Mouse (Mus musculus) hindbrain, embryonic 13.5 days (tissue): ENCODE results near the gene Pde6g. TPM values are rescaled to one million over a fixed set of nuclear protein-coding genes. Genes with fewer than 3 reads are reported as not detected.

Experiments used
- ATAC-seq: fragments of 200-750 bp; cut with Nextera tagmentation; 2 replicates; pipeline ENCODE4 v1.8.0; 2017; ENCODE audit warnings: moderate TSS enrichment; ENCODE audit not compliant: low FRiP score
- H3K27ac ChIP-seq: fragments of 300-500 bp; sonication (generic); 2 replicates; pipeline ENCODE4 v1.5.1; 2015; ENCODE audit warnings: inconsistent platforms, mild to moderate bottlenecking, moderate library complexity
- H3K27me3 ChIP-seq: fragments of 300-500 bp; sonication (generic); 2 replicates; pipeline ENCODE4 v1.6.1; 2015; ENCODE audit warnings: mild to moderate bottlenecking, inconsistent platforms
- H3K36me3 ChIP-seq: fragments of 300-500 bp; sonication (generic); 2 replicates; pipeline ENCODE4 v1.6.1; 2015; ENCODE audit warnings: mild to moderate bottlenecking, inconsistent platforms
- H3K4me1 ChIP-seq: fragments of 300-500 bp; sonication (generic); replicated peaks from 2 replicates; pipeline ENCODE4 v1.6.1; 2015; ENCODE audit warnings: inconsistent platforms
- H3K4me2 ChIP-seq: fragments of 300-500 bp; sonication (generic); 2 replicates; pipeline ENCODE4 v1.6.1; 2015; ENCODE audit warnings: inconsistent platforms, mild to moderate bottlenecking, moderate library complexity
- H3K4me3 ChIP-seq: fragments of 300-500 bp; sonication (generic); 2 replicates; pipeline ENCODE4 v1.5.1; 2015; ENCODE audit warnings: mild to moderate bottlenecking, inconsistent platforms
- H3K9ac ChIP-seq: fragments of 300-500 bp; sonication (generic); 2 replicates; pipeline ENCODE4 v1.6.1; 2015; ENCODE audit warnings: mild to moderate bottlenecking, inconsistent platforms
- H3K9me3 ChIP-seq: fragments of 300-500 bp; sonication (generic); 2 replicates; pipeline ENCODE4 v1.6.1; 2016; ENCODE audit warnings: inconsistent platforms
- WGBS: fragments of 180-500 bp; shearing (Covaris S2); methylation state at CpG from one replicate; pipeline ENCODE4 v1.1.7; 2015; 5-methylcytosine and 5-hydroxymethylcytosine counted together
- polyA plus RNA-seq: library from polyadenylated mRNA; unstranded; fragments of >200 nt; fragmentation: Nextera tagmentation; extraction: Ambion mirVana; gene quantifications from 2 replicates; pipeline ENCODE4 v1.2.1, GENCODE M21; 2015

The Pde6g gene
- 0.36 and 0.44 TPM in 2 replicates for polyA plus RNA-seq

- WGBS, result 87% methylated on average over 4 of the region's 4 CpGs
- Histone ChIP-seq H3K4me2 (no peak within 1 kb of the TSS), H3K36me3 (peaks cover 3% of the 10 kb centered on the region; the same call in 1 of the 2 replicates), H3K9ac (no peak within 1 kb of the TSS; the same call in 1 of the 2 replicates), H3K27ac (no peak within 1 kb of the TSS), H3K9me3 (no peaks in the 10 kb centered on the region), H3K4me1 (peaks cover 10% of the 10 kb centered on the region), H3K4me3 (no peak within 1 kb of the TSS), H3K27me3 (no peaks in the 10 kb centered on the region)
- no peak for ATAC-seq
Observed at GRCm38 (mm10) chr11:120453306-120453705, at the start of gene Pde6g. Pde6g (minus strand) TSS chr11:120453500.

- Histone ChIP-seq H3K4me3 (no peak overlapping the region), H3K4me2 (no peak overlapping the region), H3K9ac (no peak overlapping the region), H3K4me1 (no peaks in the 10 kb centered on the region), H3K27ac (no peak overlapping the region), H3K27me3 (0 out of 2 replicates have a peak, but pooled peaks cover 2% of the 10 kb centered on the region), H3K9me3 (no peaks in the 10 kb centered on the region), H3K36me3 (peaks cover 28% of the 10 kb centered on the region)
- 90% methylated on average over 4 of the region's 4 CpGs for WGBS
- no peak for ATAC-seq
Observed at GRCm38 (mm10) chr11:120501701-120502100, 48.4 kb upstream of the Pde6g start.

- WGBS, result 74% methylated on average over 6 of the region's 6 CpGs
- H3K4me2 ChIP-seq, result no peak overlapping the region
Observed at GRCm38 (mm10) chr11:120501018-120501417, 47.7 kb upstream of the Pde6g start.

GRCm38 (mm10) chr11:120500357-120500756 is 47.1 kb upstream of the Pde6g start:
- no peaks in the 10 kb centered on the region for H3K27me3 ChIP-seq
- no peak overlapping the region for H3K4me2 ChIP-seq
- 31% methylated on average over 3 of the region's 3 CpGs for WGBS
- peaks cover 42% of the 10 kb centered on the region for H3K36me3 ChIP-seq
- H3K4me3 ChIP-seq, result no peak overlapping the region
- ATAC-seq, result no peak
- H3K4me1 ChIP-seq, result no peaks in the 10 kb centered on the region
- H3K9ac ChIP-seq, result no peak overlapping the region
- H3K9me3 ChIP-seq, result no peaks in the 10 kb centered on the region
- no peak overlapping the region for H3K27ac ChIP-seq

More at GRCm38 (mm10) chr11:120501018-120501417, 47.7 kb upstream of the Pde6g start:
- peaks cover 35% of the 10 kb centered on the region for H3K36me3 ChIP-seq
- no peak overlapping the region for H3K4me3 ChIP-seq
- H3K27ac ChIP-seq, result no peak overlapping the region
- H3K9me3 ChIP-seq, result no peaks in the 10 kb centered on the region
- H3K4me1 ChIP-seq, result no peaks in the 10 kb centered on the region
- ATAC-seq, result no peak
- no peaks in the 10 kb centered on the region for H3K27me3 ChIP-seq
- no peak overlapping the region for H3K9ac ChIP-seq

DNA sequence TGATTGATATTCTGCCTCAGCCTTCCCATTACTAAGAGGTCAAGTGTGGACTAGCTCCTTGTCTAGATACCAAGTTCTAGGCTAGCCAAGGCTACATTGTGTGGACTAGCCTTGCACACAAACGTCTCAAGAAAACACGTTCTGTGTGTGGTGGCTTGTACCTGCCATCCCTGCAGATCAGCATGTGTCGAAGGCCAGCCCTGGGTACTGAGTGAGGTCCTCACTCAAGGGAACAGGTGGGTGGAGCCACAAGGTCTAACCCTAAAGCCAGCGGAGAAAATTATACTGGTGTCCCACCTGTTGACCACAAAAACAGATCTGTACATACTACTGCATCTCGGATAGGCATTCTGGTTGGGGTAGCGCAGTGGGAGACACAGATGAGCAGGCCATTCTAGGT is 46.6 kb upstream of the Pde6g start:
- Histone ChIP-seq H3K4me3 (no peak overlapping the region), H3K4me1 (no peaks in the 10 kb centered on the region), H3K4me2 (no peak overlapping the region), H3K36me3 (peaks cover 46% of the 10 kb centered on the region), H3K27ac (no peak overlapping the region), H3K9ac (no peak overlapping the region), H3K9me3 (no peaks in the 10 kb centered on the region), H3K27me3 (no peaks in the 10 kb centered on the region)
- no peak for ATAC-seq
- 81% methylated on average over 6 of the region's 6 CpGs for WGBS

DNA sequence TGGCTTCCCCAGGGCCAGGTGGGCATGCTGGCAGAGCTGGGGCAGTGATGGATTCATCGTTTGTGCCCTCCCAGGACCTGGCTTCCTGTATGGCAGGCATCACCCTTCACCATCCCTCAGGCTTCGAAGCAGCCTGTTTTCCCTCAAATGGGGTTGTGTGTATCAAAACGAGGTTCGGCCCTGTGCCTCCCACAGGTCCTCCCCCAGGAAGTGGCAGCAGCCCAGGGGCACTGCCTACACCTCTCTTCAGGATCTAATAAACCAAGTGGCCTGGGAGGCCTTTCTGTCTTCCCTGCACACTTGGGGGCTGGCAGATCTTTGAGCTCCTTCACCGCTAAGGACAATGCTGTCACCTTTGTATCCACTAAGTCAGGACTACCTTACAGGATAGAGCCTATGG is 45.6 kb upstream of the Pde6g start:
- no peak overlapping the region for H3K27ac ChIP-seq
- H3K27me3 ChIP-seq, result no peaks in the 10 kb centered on the region
- no peak overlapping the region for H3K4me3 ChIP-seq
- H3K4me1 ChIP-seq, result peaks cover 4% of the 10 kb centered on the region
- H3K36me3 ChIP-seq, result peaks cover 56% of the 10 kb centered on the region
- no peaks in the 10 kb centered on the region for H3K9me3 ChIP-seq
- WGBS, result 84% methylated on average over 5 of the region's 5 CpGs
- ATAC-seq, result no peak
- H3K9ac ChIP-seq, result no peak overlapping the region
- H3K4me2 ChIP-seq, result no peak overlapping the region

GRCm38 (mm10) chr11:120498226-120498625 is 44.9 kb upstream of the Pde6g start:
- H3K4me2 ChIP-seq, result no peak overlapping the region
- peaks cover 56% of the 10 kb centered on the region for H3K36me3 ChIP-seq
- H3K4me3 ChIP-seq, result no peak overlapping the region
- H3K4me1 ChIP-seq, result peaks cover 11% of the 10 kb centered on the region
- H3K27me3 ChIP-seq, result no peaks in the 10 kb centered on the region
- 97% methylated on average over 12 of the region's 12 CpGs for WGBS
- no peaks in the 10 kb centered on the region for H3K9me3 ChIP-seq
- no peak overlapping the region for H3K27ac ChIP-seq
- 0 out of 2 replicates have a peak overlapping the region, but pooled peaks have one; percentile 13 for H3K9ac ChIP-seq
- ATAC-seq, result no peak

- Histone ChIP-seq H3K9me3 (no peaks in the 10 kb centered on the region), H3K36me3 (peaks cover 56% of the 10 kb centered on the region), H3K27me3 (no peaks in the 10 kb centered on the region), H3K4me1 (peaks cover 19% of the 10 kb centered on the region), H3K4me3 (no peak overlapping the region), H3K4me2 (no peak overlapping the region), H3K27ac (no peak overlapping the region), H3K9ac (no peak overlapping the region)
- no peak for ATAC-seq
- WGBS, result 97% methylated on average over 3 of the region's 3 CpGs
Observed at GRCm38 (mm10) chr11:120497436-120497835, 44.1 kb upstream of the Pde6g start.

GRCm38 (mm10) chr11:120493911-120494310 is 40.6 kb upstream of the Pde6g start:
- H3K4me1 ChIP-seq, result peaks cover 43% of the 10 kb centered on the region
- peaks cover 55% of the 10 kb centered on the region for H3K36me3 ChIP-seq
- WGBS, result 90% methylated on average over 3 of the region's 3 CpGs
- H3K27me3 ChIP-seq, result no peaks in the 10 kb centered on the region
- peak overlapping the region; percentile 97 for H3K4me2 ChIP-seq
- H3K9ac ChIP-seq, result peak overlapping the region; percentile 94
- no peak overlapping the region for H3K27ac ChIP-seq
- no peaks in the 10 kb centered on the region for H3K9me3 ChIP-seq
- no peak for ATAC-seq
- H3K4me3 ChIP-seq, result peak overlapping the region; percentile 93; the same call in 1 of the 2 replicates

DNA sequence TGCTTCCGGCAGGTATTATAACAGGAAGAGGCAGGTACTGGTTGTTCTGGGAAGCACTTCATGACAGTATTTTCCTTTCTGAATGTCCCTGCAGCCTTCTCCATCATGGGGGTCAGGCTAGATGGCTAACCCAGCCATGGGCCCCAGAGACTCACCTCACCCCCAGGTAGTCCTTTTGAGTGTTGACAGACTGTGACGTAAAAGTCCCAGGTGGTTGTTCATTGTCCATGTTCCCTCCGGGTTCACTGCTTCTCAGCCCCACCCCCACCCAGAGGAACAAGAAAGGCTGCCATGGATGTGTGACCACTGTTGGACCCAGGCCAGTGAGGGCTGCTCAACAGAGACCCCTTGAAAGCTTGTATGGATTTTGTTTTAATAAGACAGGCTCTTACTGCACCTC is 40.1 kb upstream of the Pde6g start:
- no peaks in the 10 kb centered on the region for H3K9me3 ChIP-seq
- 56% methylated on average over 3 of the region's 3 CpGs for WGBS
- no peak for ATAC-seq

GRCm38 (mm10) chr11:120492878-120493203 is 39.5 kb upstream of the Pde6g start:
- no peaks in the 10 kb centered on the region for H3K27me3 ChIP-seq
- H3K4me1 ChIP-seq, result peaks cover 43% of the 10 kb centered on the region
- ATAC-seq, result no peak
- H3K27ac ChIP-seq, result peak overlapping the region; percentile 89
- peaks cover 55% of the 10 kb centered on the region for H3K36me3 ChIP-seq
- H3K4me3 ChIP-seq, result peak overlapping the region; percentile 93
- no peaks in the 10 kb centered on the region for H3K9me3 ChIP-seq
- peak overlapping the region; percentile 94 for H3K9ac ChIP-seq
- WGBS, result 26% methylated on average over 3 of the region's 3 CpGs
- H3K4me2 ChIP-seq, result peak overlapping the region; percentile 97

More for the DNA sequence above, 40.1 kb upstream of the Pde6g start:
- Histone ChIP-seq H3K9ac (peak overlapping the region; percentile 94), H3K4me2 (peak overlapping the region; percentile 97), H3K36me3 (peaks cover 55% of the 10 kb centered on the region), H3K4me1 (peaks cover 43% of the 10 kb centered on the region), H3K27ac (peak overlapping the region; percentile 89), H3K4me3 (peak overlapping the region; percentile 93), H3K27me3 (no peaks in the 10 kb centered on the region)

DNA sequence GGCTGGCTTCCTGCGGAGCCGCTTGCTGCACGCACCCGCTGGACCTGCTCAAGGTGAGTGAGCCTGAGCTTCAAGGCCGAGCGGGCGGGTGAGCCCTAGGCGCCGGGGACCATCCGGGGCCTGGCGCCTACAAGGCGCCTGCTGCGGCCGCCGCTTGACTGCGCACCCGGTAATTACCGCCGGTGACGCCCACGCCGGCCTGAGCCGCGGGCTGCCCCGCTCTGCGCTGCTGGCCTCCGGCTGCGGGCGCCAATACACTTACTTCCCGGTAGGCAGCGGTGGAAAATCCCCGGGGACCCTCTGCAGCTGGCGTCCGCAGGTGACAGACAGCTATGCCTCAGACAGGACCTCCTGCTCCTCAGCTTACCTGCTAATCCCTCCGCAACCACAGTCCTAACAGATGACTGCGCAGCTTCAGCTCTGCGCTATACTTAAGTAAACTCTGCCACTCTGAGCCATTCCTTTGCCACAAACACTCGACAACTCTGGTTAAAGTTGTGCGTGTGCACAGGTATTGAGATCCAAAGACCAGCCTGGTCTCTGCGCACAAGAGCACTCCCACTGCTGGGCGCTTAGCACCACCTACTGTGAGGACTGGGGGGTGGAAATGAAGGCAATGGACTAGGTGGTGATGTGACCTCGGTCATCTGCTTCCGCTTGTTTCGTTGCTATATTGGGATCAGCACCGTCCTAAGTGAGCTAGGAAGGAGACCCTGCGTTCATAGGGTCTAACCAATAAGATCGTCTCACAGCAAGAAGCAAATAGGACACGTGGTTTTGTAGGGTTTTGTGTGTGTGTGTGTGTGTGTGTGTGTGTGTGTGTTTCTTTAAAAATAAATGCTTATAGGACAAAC is 39.0 kb upstream of the Pde6g start:
- ATAC-seq, result peak; percentile 57
- Histone ChIP-seq H3K4me3 (peak overlapping the region; percentile 93), H3K36me3 (peaks cover 55% of the 10 kb centered on the region), H3K9me3 (no peaks in the 10 kb centered on the region), H3K9ac (peak overlapping the region; percentile 94), H3K27me3 (no peaks in the 10 kb centered on the region), H3K27ac (peak overlapping the region; percentile 89), H3K4me2 (peak overlapping the region; percentile 97), H3K4me1 (peaks cover 43% of the 10 kb centered on the region)
- under 1% methylated on average over 47 of the region's 48 CpGs for WGBS
